Mouse (Mus musculus): ENCODE data around the gene Trak1.

- TF ChIP-seq POLR2A (IDR thresholded peaks at IDR 0.05; ENCODE audit: control insufficient read depth, low read depth, low read length): no peak
- no peak for TF ChIP-seq CTCF (IDR thresholded peaks at IDR 0.05; ENCODE audit: control insufficient read depth, insufficient read depth, insufficient replicate concordance, low read depth, low read length)
Observed at GRCm38 (mm10) chr9:121403699-121404098, 106.4 kb downstream of the Trak1 start.
